Mouse (Mus musculus) hindbrain, embryonic 14.5 days (tissue): ENCODE results near the gene Scrn2. TPM values are rescaled to one million over a fixed set of nuclear protein-coding genes. Genes with fewer than 3 reads are reported as not detected.
A peak's percentile ranks its signal among the peaks of the same experiment; 100 is the strongest.

Source experiments
- ATAC-seq: fragments of 200-750 bp; cut with Nextera tagmentation; 2 replicates; pipeline ENCODE4 v1.8.0; 2017; ENCODE audit warnings: moderate number of reproducible peaks, mild to moderate bottlenecking, moderate TSS enrichment, moderate library complexity; ENCODE audit not compliant: low FRiP score
- DNase-seq: peaks from one replicate; pipeline ENCODE4 v3.0.0-alpha.2; 2015; ENCODE audit warnings: low spot score
- H3K27ac ChIP-seq: fragments of 300-500 bp; sonication (generic); 2 replicates; pipeline ENCODE4 v1.5.1; 2014; ENCODE audit warnings: mild to moderate bottlenecking, moderate library complexity
- H3K27me3 ChIP-seq: fragments of 300-500 bp; sonication (generic); 2 replicates; pipeline ENCODE4 v1.6.1; 2014; ENCODE audit warnings: mild to moderate bottlenecking, low read length, mixed read lengths; ENCODE audit not compliant: control insufficient read depth, insufficient read depth
- H3K36me3 ChIP-seq: fragments of 300-500 bp; sonication (generic); replicated peaks from 2 replicates; pipeline ENCODE4 v1.6.1; 2014; ENCODE audit not compliant: control insufficient read depth, insufficient read depth
- H3K4me1 ChIP-seq: fragments of 300-500 bp; sonication (generic); replicated peaks from 2 replicates; pipeline ENCODE4 v1.6.1; 2014; ENCODE audit warnings: antibody characterized with exemption, low read length, mixed read lengths; ENCODE audit not compliant: control insufficient read depth, insufficient read depth
- H3K4me2 ChIP-seq: fragments of 300-500 bp; sonication (generic); replicated peaks from 2 replicates; pipeline ENCODE4 v1.6.1; 2014; ENCODE audit warnings: mild to moderate bottlenecking, moderate library complexity
- H3K4me3 ChIP-seq: fragments of 300-500 bp; sonication (generic); replicated peaks from 2 replicates; pipeline ENCODE4 v1.5.1; 2014; ENCODE audit warnings: mild to moderate bottlenecking, low read length
- H3K9ac ChIP-seq: fragments of 300-500 bp; sonication (generic); 2 replicates; pipeline ENCODE4 v1.6.1; 2014
- H3K9me3 ChIP-seq: fragments of 300-500 bp; sonication (generic); 2 replicates; pipeline ENCODE4 v1.6.1; 2016; ENCODE audit warnings: low read length; ENCODE audit not compliant: control insufficient read depth
- WGBS: fragments of 180-500 bp; shearing (Covaris S2); extraction: QIAGEN DNeasy Blood & Tissue Kit; methylation state at CpG from one replicate; pipeline ENCODE4 v1.1.7; 2014; 5-methylcytosine and 5-hydroxymethylcytosine counted together
- polyA plus RNA-seq: library from polyadenylated mRNA; unstranded; fragments of >200 nt; fragmentation: Nextera tagmentation; extraction: Ambion mirVana; gene quantifications from 2 replicates; pipeline ENCODE4 v1.2.1, GENCODE M21; 2014

The Scrn2 gene
- polyA plus RNA-seq, 1 experiment from 2014 or later: 11.5 TPM

DNA sequence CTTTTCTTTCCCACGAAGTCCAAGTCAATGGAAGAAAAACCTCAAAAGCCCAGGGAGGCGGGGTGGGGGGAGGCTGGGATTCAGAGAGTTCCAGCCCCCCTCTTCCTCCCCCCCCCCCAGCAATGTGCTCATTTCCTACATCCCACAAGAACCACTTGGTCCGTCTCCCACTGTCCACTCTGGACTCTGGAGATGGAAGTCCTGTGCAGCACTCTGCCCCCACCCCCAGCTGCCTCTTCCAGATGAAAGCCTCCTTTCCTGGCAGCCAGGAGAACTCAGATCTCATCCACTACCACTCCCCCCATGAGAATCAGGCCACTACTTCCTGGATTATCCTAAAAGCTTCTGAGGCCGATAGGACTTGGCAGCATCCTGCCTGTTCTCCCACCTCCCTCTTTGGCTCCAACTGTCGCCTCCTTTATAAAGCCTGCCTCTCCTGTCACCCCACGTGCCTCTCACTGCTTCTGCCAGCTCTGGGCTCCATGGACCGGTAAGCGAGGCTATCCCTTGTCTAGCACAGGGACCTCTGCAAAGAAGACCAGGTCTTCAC, 16.5 kb upstream of the Scrn2 start, which contains the start of gene Sp6:
Gene Sp6, plus strand, starts transcription at position 274 of the 550 bp plus-strand sequence.
- no peak for ATAC-seq
- 32% methylated on average over 7 of the region's 8 CpGs for WGBS

DNA sequence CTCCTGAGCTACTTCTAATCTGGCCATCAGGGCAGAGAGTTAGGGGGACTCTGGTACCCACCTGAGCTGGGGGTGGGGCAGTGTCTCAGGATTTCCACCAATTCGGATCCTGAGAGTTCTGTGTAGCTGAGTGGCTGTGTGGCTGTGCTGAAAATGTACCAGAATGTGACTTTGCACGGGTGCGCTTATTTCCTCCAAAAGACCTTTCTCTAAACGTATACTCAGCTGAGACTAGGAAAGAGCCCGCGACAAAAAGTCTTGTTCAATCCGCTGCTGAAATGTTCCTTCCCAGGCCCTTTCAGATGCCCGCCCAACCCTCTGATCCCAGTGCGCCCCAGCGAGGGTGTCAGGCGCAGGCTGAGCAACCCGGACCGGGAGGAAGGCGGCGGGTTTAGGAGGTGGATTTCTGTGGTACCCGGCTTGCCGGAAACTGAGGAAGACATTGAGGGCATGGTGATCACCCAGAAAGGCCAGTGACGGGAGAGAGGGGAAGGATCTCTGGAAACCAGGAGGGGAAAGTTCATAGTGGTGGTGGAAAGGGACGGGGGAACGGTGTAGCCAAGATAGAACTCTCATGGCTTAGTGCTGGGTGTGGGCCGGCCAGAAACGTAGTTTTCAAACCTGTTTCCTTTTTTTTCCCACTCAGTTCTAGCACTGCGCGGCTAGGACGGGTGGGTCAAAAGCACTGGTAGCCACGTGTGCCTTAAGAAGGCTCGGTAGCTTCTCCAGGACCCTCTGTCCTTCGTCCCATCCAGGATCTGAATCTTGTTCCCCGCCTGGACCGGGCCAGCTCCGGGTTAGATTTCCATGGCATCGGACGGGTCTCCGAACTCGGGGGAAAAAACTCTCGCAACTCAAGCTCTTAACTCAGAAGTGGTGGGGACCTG, 11.8 kb upstream of the Scrn2 start:
- H3K4me1 ChIP-seq: peaks cover 12% of the 10 kb centered on the region; the same call in 1 of the 2 replicates
- no peak overlapping the region for H3K27ac ChIP-seq
- 2% methylated on average over 36 of the region's 36 CpGs for WGBS
- H3K27me3 ChIP-seq: peaks cover 87% of the 10 kb centered on the region
- no peaks in the 10 kb centered on the region for H3K36me3 ChIP-seq
- peak overlapping the region; percentile 47 for H3K4me2 ChIP-seq
- peak overlapping the region; percentile 27 for H3K4me3 ChIP-seq
- DNase-seq (no peak), ATAC-seq (no peak)
- no peak overlapping the region for H3K9ac ChIP-seq
- H3K9me3 ChIP-seq: no peaks in the 10 kb centered on the region

More for the DNA sequence above, 16.5 kb upstream of the Scrn2 start, which contains the start of gene Sp6:
- H3K9me3 ChIP-seq: no peaks in the 10 kb centered on the region
- H3K36me3 ChIP-seq: no peaks in the 10 kb centered on the region
- H3K4me2 ChIP-seq: no peak within 1 kb of the TSS
- no peak within 1 kb of the TSS for H3K27ac ChIP-seq
- peaks cover 41% of the 10 kb centered on the region for H3K27me3 ChIP-seq
- no peak within 1 kb of the TSS for H3K9ac ChIP-seq
- no peak within 1 kb of the TSS for H3K4me3 ChIP-seq
- DNase-seq: no peak
- no peaks in the 10 kb centered on the region for H3K4me1 ChIP-seq

DNA sequence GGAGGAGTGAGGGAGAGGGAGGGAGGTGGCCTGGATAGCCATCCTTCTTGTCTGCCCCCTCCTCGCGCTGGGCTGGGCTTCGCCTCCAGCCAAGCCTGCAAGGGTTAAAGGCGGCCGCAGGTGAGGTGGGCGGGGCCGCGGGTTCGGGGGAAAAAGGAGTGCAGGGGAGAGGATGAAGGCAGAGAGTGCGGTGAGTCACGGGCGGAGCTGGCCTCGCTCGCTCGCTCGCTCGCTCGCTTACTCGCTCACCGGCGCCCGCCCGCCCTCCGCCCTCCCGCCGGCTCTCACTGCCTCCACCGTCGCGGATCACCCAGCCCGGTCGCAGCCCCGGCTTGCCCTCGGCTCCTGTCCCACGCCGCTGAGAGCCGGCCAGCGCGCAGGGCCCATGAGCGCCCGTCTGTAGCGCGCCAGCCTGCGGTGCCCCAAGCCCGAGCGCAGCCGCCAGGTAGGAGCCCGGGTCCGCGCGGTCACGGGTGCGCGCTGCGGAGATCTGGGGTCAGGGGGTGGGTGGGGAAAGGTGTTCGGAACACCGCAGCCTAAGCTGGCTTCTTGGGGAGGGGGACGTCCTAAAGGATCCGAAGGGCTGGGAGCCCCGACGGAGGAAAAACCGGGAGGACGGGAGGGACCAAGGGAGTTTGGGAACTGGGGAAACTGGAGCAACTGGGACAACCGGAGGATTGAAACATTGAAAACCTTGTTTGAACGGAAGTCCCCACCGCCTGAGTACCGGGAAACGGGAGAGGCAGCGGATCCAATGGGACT, 11.0 kb upstream of the Scrn2 start:
- under 1% methylated on average over 54 of the region's 68 CpGs for WGBS
- Histone ChIP-seq H3K4me2 (peak overlapping the region; percentile 47), H3K36me3 (no peaks in the 10 kb centered on the region), H3K9me3 (no peaks in the 10 kb centered on the region), H3K4me3 (peak overlapping the region; percentile 27), H3K27me3 (peaks cover 95% of the 10 kb centered on the region), H3K9ac (no peak overlapping the region), H3K27ac (no peak overlapping the region), H3K4me1 (peaks cover 12% of the 10 kb centered on the region; the same call in 1 of the 2 replicates)
- ATAC-seq: no peak
- DNase-seq: no peak

DNA sequence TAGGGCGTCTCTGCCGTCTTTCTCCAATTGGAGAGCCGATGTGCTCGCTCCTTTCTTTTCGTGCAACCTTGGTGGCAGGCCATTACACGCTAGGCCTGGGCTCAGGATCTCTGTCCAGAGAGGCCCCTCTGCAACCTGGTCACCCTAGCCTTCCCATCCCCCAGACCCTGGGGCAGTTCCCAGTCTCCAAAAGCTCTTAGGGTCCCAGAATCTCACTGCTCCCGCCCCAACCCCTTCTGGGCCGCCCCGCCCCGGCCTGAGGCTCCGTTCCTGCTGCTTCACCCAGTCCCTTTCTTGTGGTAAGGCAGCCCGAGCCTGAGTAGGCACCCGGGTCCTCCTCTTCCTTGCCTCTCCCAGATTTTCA, 10.4 kb upstream of the Scrn2 start:
- WGBS: 3% methylated on average over 13 of the region's 13 CpGs

DNA sequence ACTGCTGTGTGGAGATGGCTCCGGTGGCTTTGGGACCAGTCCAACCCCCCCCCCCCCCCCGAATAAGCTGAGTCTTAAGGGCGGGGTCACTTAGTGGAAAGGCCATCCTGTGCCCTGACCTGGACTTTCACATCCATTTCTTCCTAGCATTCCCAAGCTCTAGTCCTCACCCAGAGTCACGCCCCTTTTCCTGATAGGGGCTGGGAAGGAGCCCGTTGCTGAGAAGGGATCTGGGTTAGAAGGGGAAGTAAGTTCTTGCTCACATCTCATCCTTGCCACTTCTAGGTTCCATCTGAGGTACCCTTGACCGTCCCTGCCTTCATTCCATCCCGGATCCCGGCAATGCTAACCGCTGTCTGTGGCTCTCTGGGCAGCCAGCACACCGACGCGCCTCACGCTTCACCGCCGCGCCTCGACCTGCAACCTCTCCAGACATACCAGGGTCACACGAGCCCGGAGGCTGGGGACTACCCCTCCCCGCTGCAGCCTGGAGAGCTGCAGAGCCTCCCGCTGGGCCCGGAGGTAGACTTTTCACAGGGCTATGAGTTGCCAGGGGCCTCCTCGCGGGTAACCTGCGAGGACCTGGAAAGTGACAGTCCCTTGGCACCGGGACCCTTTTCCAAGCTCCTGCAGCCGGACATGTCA, 8.5 kb upstream of the Scrn2 start:
- WGBS: under 1% methylated on average over 26 of the region's 27 CpGs
- Histone ChIP-seq H3K36me3 (no peaks in the 10 kb centered on the region), H3K27ac (no peak overlapping the region), H3K4me1 (peaks cover 12% of the 10 kb centered on the region; the same call in 1 of the 2 replicates), H3K9me3 (no peaks in the 10 kb centered on the region), H3K4me3 (peak overlapping the region; percentile 46; the same call in 1 of the 2 replicates), H3K27me3 (peaks cover 92% of the 10 kb centered on the region), H3K4me2 (peak overlapping the region; percentile 73), H3K9ac (no peak overlapping the region)
- ATAC-seq (no peak), DNase-seq (no peak)

More for the DNA sequence above, 10.4 kb upstream of the Scrn2 start:
- Histone ChIP-seq H3K36me3 (no peaks in the 10 kb centered on the region), H3K9ac (no peak overlapping the region), H3K4me2 (no peak overlapping the region), H3K4me1 (peaks cover 12% of the 10 kb centered on the region; the same call in 1 of the 2 replicates), H3K9me3 (no peaks in the 10 kb centered on the region), H3K4me3 (no peak overlapping the region), H3K27me3 (peaks cover 95% of the 10 kb centered on the region), H3K27ac (no peak overlapping the region)
- DNase-seq (no peak), ATAC-seq (no peak)

DNA sequence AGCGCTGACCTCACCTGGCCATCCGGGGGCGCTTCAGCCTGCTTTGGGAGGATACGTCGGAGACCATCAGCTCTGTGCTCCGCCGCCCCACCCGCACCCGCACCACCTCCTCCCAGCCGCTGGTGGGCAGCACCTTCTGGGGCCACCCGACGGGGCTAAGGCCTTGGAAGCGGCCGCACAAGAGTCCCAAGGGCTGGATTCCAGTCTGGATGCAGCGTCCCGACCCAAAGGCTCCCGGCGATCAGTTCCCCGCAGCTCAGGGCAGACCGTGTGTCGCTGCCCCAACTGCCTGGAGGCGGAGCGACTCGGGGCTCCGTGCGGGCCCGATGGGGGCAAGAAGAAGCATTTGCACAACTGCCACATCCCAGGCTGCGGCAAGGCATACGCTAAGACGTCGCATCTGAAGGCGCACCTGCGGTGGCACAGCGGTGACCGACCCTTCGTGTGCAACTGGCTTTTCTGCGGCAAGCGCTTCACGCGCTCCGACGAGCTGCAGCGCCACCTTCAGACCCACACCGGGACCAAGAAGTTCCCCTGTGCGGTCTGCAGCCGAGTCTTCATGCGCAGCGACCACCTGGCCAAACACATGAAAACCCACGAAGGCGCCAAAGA, 7.8 kb upstream of the Scrn2 start:
- H3K4me3 ChIP-seq: peak overlapping the region; percentile 46
- WGBS: 0% methylated on average over 49 of the region's 50 CpGs
- no peaks in the 10 kb centered on the region for H3K36me3 ChIP-seq
- H3K4me2 ChIP-seq: peak overlapping the region; percentile 73
- no peak overlapping the region for H3K27ac ChIP-seq
- no peaks in the 10 kb centered on the region for H3K9me3 ChIP-seq
- H3K27me3 ChIP-seq: peaks cover 85% of the 10 kb centered on the region
- H3K9ac ChIP-seq: peak overlapping the region; percentile 64
- peak; percentile 25; the same call in 1 of the 2 replicates for ATAC-seq
- DNase-seq: peak; percentile 68
- H3K4me1 ChIP-seq: peaks cover 12% of the 10 kb centered on the region; the same call in 1 of the 2 replicates

DNA sequence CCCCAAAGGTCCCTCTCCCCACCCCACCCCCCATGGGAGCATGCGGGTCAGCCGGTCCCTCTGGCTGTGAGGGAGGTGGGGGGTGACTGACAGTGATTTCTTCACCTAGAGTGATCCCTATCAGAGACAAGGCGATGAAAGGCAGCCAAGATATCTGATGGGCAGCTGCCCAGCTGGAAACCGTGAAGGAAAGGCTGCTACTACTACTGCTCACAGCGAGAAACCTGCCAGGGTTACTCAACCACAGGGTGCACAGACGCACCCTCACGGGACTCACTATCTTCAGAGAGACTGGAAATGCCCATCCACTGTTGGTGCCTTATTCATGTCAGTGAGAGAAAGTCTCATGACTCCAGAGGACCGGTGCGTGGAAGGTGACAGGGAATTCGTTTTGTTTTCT, 4.8 kb upstream of the Scrn2 start:
- H3K9me3 ChIP-seq: no peaks in the 10 kb centered on the region

DNA sequence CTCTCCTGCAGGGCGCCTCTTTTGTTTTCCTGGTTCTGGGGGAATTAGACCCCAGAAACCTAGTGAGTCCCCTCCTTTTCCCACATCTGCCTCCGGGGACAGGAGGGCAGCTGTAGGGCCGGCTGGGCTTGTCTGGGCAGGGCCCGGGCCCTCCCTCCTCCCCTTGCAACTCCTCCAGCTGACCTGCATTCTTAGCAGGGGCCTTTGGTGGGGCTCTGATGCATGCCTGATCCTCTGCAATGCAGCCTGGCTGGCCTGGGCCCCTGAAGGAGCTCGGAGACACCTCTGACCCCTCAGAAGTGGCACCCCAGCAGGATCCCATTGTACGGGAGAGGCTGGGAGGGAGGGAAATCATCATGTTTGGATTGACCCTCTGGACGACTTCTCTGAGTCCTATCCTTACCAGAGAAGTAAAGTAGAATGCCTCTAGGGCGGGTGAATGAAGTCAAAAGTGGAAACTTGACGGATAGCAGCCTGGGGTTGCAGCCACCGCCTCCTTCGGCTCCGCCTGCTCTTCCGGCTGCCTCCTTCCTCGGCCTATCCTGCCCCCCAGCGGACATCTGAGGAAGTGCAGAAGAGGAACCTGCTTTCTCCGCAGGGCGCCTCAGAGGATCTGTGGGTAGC, 3.9 kb upstream of the Scrn2 start:
- peaks cover 49% of the 10 kb centered on the region for H3K27me3 ChIP-seq
- no peak overlapping the region for H3K27ac ChIP-seq
- H3K4me2 ChIP-seq: peak overlapping the region; percentile 43
- H3K9me3 ChIP-seq: no peaks in the 10 kb centered on the region
- ATAC-seq (peak; percentile 54), DNase-seq (peak; percentile 90)
- WGBS: 2% methylated on average over 16 of the region's 17 CpGs
- H3K4me1 ChIP-seq: peaks cover 20% of the 10 kb centered on the region
- H3K9ac ChIP-seq: peak overlapping the region; percentile 46
- peak overlapping the region; percentile 8 for H3K4me3 ChIP-seq
- no peaks in the 10 kb centered on the region for H3K36me3 ChIP-seq

More for the DNA sequence above, 4.8 kb upstream of the Scrn2 start:
- Histone ChIP-seq H3K9ac (no peak overlapping the region), H3K4me2 (no peak overlapping the region), H3K4me3 (no peak overlapping the region), H3K27me3 (peaks cover 57% of the 10 kb centered on the region), H3K27ac (no peak overlapping the region), H3K4me1 (peaks cover 12% of the 10 kb centered on the region; the same call in 1 of the 2 replicates), H3K36me3 (no peaks in the 10 kb centered on the region)
- ATAC-seq (no peak), DNase-seq (no peak)
- 22% methylated on average over 10 of the region's 10 CpGs for WGBS
